Mouse (Mus musculus) adrenal gland (tissue): ENCODE data around the gene Zfp287.

ENCODE experiments used
- intact Hi-C: fragments of 180-260 bp; cut with DNase I; formaldehyde crosslinking; loops from one replicate; pipeline ENCODE4 v1.15.1; 2025

The Zfp287 gene

GRCm38 (mm10) chr11:62706141-62706540 lies 25.6 kb downstream of the Zfp287 start:
- intact Hi-C loops, result no loop called here

GRCm38 (mm10) chr11:62701218-62701617 lies 30.5 kb downstream of the Zfp287 start:
- intact Hi-C loops, result no loop called here

GRCm38 (mm10) chr11:62699749-62700148 lies 32.0 kb downstream of the Zfp287 start:
- intact Hi-C loops, result no loop called here

GRCm38 (mm10) chr11:62695126-62695525 lies 36.6 kb downstream of the Zfp287 start:
- intact Hi-C loops, result no loop called here

GRCm38 (mm10) chr11:62693299-62694184 lies 38.2 kb downstream of the Zfp287 start:
- intact Hi-C loops, result no loop called here

- intact Hi-C loops, result no loop called here
Observed at GRCm38 (mm10) chr11:62691592-62691991, 40.1 kb downstream of the Zfp287 start.

GRCm38 (mm10) chr11:62679954-62680353 lies 51.8 kb downstream of the Zfp287 start:
- intact Hi-C loops, result no loop called here

- intact Hi-C loops, result no loop called here
Observed at GRCm38 (mm10) chr11:62678778-62679354, 52.8 kb downstream of the Zfp287 start.

GRCm38 (mm10) chr11:62676290-62676596 lies 55.5 kb downstream of the Zfp287 start:
- intact Hi-C loops, result loop anchor here (2.0 kb wide), 1 partner anchor 63 kb away; no protein-coding TSS in a partner anchor

GRCm38 (mm10) chr11:62675480-62676289 lies 56.0 kb downstream of the Zfp287 start:
- intact Hi-C loops, result loop anchor here (2.0 kb wide), 1 partner anchor 63 kb away; no protein-coding TSS in a partner anchor

GRCm38 (mm10) chr11:62670006-62670405 lies 61.7 kb downstream of the Zfp287 start:
- intact Hi-C loops, result no loop called here

GRCm38 (mm10) chr11:62669471-62669870 lies 62.2 kb downstream of the Zfp287 start:
- intact Hi-C loops, result no loop called here

- intact Hi-C loops, result no loop called here
Observed at GRCm38 (mm10) chr11:62668986-62669385, 62.7 kb downstream of the Zfp287 start.

GRCm38 (mm10) chr11:62664250-62664649 lies 67.5 kb downstream of the Zfp287 start:
- intact Hi-C loops, result no loop called here

GRCm38 (mm10) chr11:62660885-62661284 lies 70.8 kb downstream of the Zfp287 start:
- intact Hi-C loops, result no loop called here

- intact Hi-C loops, result loop anchor here (5.0 kb wide), 1 partner anchor 35 kb away; no protein-coding TSS in a partner anchor
Observed at GRCm38 (mm10) chr11:62652080-62652479, 79.6 kb downstream of the Zfp287 start.

- intact Hi-C loops, result loop anchor here (5.0 kb wide), 1 partner anchor 34 kb away; no protein-coding TSS in a partner anchor
Observed at GRCm38 (mm10) chr11:62651563-62651962, 80.1 kb downstream of the Zfp287 start.
